Mouse (Mus musculus) erythroblast, adult 5-6 weeks (primary cell): ENCODE data around the gene Rexo5. TPM values are rescaled to one million over a fixed set of nuclear protein-coding genes. Genes with fewer than 3 reads are reported as not detected.

Experiments
- ATAC-seq: replicated peaks from 2 replicates; pipeline ENCODE4 v1.8.0; 2016; ENCODE audit warnings: moderate number of reproducible peaks, mild to moderate bottlenecking, moderate TSS enrichment, inconsistent platforms; ENCODE audit not compliant: poor library complexity, low FRiP score, severe bottlenecking
- total RNA-seq, 2 experiments: library from RNA; stranded (forward) in 1 of 2; stranded (reverse) in 1 of 2; fragments of 150-400 nt in 1 of 2; fragments of 200-764, 138-1000 nt in 1 of 2; gene quantifications; 2 replicates each; pipeline versions ENCODE4 v1.2.3 to v1.2.4; 2015 to 2017; ENCODE audit warnings: low replicate concordance in 2 of 2

Gene Rexo5
- total RNA-seq, 2 experiments from 2014 or later, result 18.1 to 21.7 TPM

GRCm38 (mm10) chr7:119875776-119876440 lies 82.1 kb downstream of the Rexo5 start:
- ATAC-seq, result no peak

GRCm38 (mm10) chr7:119879171-119879570 lies 85.4 kb downstream of the Rexo5 start:
- no peak for ATAC-seq

- no peak for ATAC-seq
Measured at GRCm38 (mm10) chr7:119880345-119880744, 86.5 kb downstream of the Rexo5 start.

- no peak for ATAC-seq
Measured at GRCm38 (mm10) chr7:119881229-119881628, 87.4 kb downstream of the Rexo5 start.

- ATAC-seq, result no peak
Measured at GRCm38 (mm10) chr7:119887887-119888286, 94.1 kb downstream of the Rexo5 start.

- no peak for ATAC-seq
Measured at GRCm38 (mm10) chr7:119892198-119892597, 98.4 kb downstream of the Rexo5 start.

- ATAC-seq, result no peak
Measured at GRCm38 (mm10) chr7:119892742-119893141, 98.9 kb downstream of the Rexo5 start.

GRCm38 (mm10) chr7:119894818-119895544 lies 101.2 kb downstream of the Rexo5 start:
- ATAC-seq, result no peak

GRCm38 (mm10) chr7:119895639-119896512 lies 102.1 kb downstream of the Rexo5 start, which contains the start of the genes Lyrm1 and Dcun1d3:
TSS of gene Lyrm1 (plus strand) at chr7:119895861.
TSS of gene Dcun1d3 (minus strand) at chr7:119896298.
- peak; percentile 99 for ATAC-seq

- ATAC-seq, result no peak
Measured at GRCm38 (mm10) chr7:119897521-119898109, 103.8 kb downstream of the Rexo5 start.

GRCm38 (mm10) chr7:119898247-119898856 lies 104.5 kb downstream of the Rexo5 start:
- no peak for ATAC-seq

Other genes with a start within 250 kb of the Rexo5 start
- not detected in 2 replicates for gene Acsm2, start 239.7 kb upstream of the Rexo5 start, total RNA-seq (2015; ENCODE audit: low replicate concordance)
- not detected in 2 replicates for gene Acsm2, start 239.7 kb upstream of the Rexo5 start, total RNA-seq (2017; ENCODE audit: low replicate concordance)
- gene Acsm1, start 187.0 kb upstream of the Rexo5 start, total RNA-seq (2015; ENCODE audit: low replicate concordance), result not detected in 2 replicates
- gene Acsm1, start 187.0 kb upstream of the Rexo5 start, total RNA-seq (2017; ENCODE audit: low replicate concordance), result not detected in 2 replicates
- not detected in 2 replicates for gene Acsm4, start 104.0 kb upstream of the Rexo5 start, total RNA-seq (2015; ENCODE audit: low replicate concordance)
- gene Acsm4, start 104.0 kb upstream of the Rexo5 start, total RNA-seq (2017; ENCODE audit: low replicate concordance), result not detected in 2 replicates
- 5.0 and 7.5 TPM in 2 replicates for gene Thumpd1, start 73.2 kb upstream of the Rexo5 start, total RNA-seq (2015; ENCODE audit: low replicate concordance)
- gene Thumpd1, start 73.2 kb upstream of the Rexo5 start, total RNA-seq (2017; ENCODE audit: low replicate concordance), result 8.6 and 9.9 TPM in 2 replicates
- gene Acsm3, start 33.1 kb upstream of the Rexo5 start, total RNA-seq (2015; ENCODE audit: low replicate concordance), result not detected in 2 replicates
- not detected in 2 replicates for gene Acsm3, start 33.1 kb upstream of the Rexo5 start, total RNA-seq (2017; ENCODE audit: low replicate concordance)
- 2.9 and 9.2 TPM in 2 replicates for gene Eri2, start 52 bp downstream of the Rexo5 start, total RNA-seq (2015; ENCODE audit: low replicate concordance)
- gene Eri2, start 52 bp downstream of the Rexo5 start, total RNA-seq (2017; ENCODE audit: low replicate concordance), result 3.2 and 8.4 TPM in 2 replicates
- not detected in 2 replicates for gene Lyrm1, start 101.9 kb downstream of the Rexo5 start, total RNA-seq (2015; ENCODE audit: low replicate concordance)
- 5.5 and 5.7 TPM in 2 replicates for gene Lyrm1, start 101.9 kb downstream of the Rexo5 start, total RNA-seq (2017; ENCODE audit: low replicate concordance)
- gene Dcun1d3, start 102.3 kb downstream of the Rexo5 start, total RNA-seq (2015; ENCODE audit: low replicate concordance), result 0.84 and 1.7 TPM in 2 replicates
- 1.7 and 2.3 TPM in 2 replicates for gene Dcun1d3, start 102.3 kb downstream of the Rexo5 start, total RNA-seq (2017; ENCODE audit: low replicate concordance)